Mouse (Mus musculus): ENCODE measurements at regions not wholly inside any gene's neighbourhood (a gene's known extent, or its start where the extent isn't known, plus 50 kb on each side); places are given as distances from the start of the nearest gene placed in this dataset.

DNA sequence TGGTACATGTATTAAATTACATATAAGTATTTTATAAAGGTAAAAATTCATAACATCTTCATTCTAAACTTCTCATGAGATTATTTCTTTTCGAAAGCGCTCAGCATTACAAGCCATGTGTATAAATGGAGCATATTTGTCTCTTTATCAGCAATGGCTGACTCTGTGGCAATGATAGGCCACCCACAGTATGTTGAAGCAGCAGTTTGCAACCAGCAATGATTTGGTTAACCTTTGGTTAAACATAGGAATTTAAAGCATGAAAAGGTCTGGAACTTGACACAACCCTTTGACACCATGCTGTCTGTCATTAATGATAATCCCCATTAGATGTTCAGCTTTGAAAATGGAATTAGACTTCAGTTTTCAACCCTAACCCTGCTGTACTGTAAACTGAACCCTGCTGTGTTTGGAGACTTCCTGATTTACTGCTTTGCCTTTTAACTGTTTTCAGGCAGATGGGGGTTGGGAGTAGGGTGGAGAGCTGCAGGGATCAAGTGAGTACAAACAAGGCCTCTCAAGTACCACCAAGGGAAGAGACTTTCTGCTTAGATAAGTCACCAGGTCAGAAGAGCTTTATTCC is 2238.6 kb downstream of the 9330182O14Rik start:
- H3K4me2 ChIP-seq (ENCODE audit: low read depth, low read length) = no peak overlapping the region
- H3K27me3 ChIP-seq (ENCODE audit: insufficient read depth, low read length) = no peaks in the 10 kb centered on the region
- no peak overlapping the region for H3K27ac ChIP-seq (ENCODE audit: low read depth)
- TF ChIP-seq EP300 (IDR thresholded peaks at IDR 0.05; ENCODE audit: low read depth) (no peak), CTCF (IDR thresholded peaks at IDR 0.05; ENCODE audit: low read depth) (no peak)
- no peaks in the 10 kb centered on the region for H3K4me1 ChIP-seq (ENCODE audit: insufficient read depth)
- H3K36me3 ChIP-seq (replicated peaks; ENCODE audit: insufficient read depth, low read length) = no peaks in the 10 kb centered on the region
- no peak overlapping the region for H3K4me3 ChIP-seq (ENCODE audit: low read depth, low read length)
- ATAC-seq (no peak), DNase-seq (no peak)
- WGBS (ENCODE audit: insufficient replicate concordance) = 81% methylated on average over 2 of the region's 2 CpGs
- no peak overlapping the region for H3K9ac ChIP-seq (replicated peaks)
- H3K9me3 ChIP-seq (ENCODE audit: low read length) = no peaks in the 10 kb centered on the region

Data from liver, postnatal 0 days (tissue).